Mouse (Mus musculus) hindbrain, embryonic 16.5 days (tissue): ENCODE measurements at regions not wholly inside any gene's neighbourhood (a gene's known extent, or its start where the extent isn't known, plus 50 kb on each side); places are given as distances from the start of the nearest gene placed in this dataset.

Experiments used
- ATAC-seq: fragments of 200-750 bp; cut with Nextera tagmentation; 2 replicates; pipeline ENCODE4 v1.8.0; 2017; ENCODE audit warnings: moderate TSS enrichment, moderate library complexity
- H3K27ac ChIP-seq: fragments of 300-500 bp; sonication (generic); 2 replicates; pipeline ENCODE4 v1.5.1; 2014; ENCODE audit warnings: low read depth, mild to moderate bottlenecking, control low read depth, low read length, moderate library complexity
- H3K27me3 ChIP-seq: fragments of 300-500 bp; sonication (generic); replicated peaks from 2 replicates; pipeline ENCODE4 v1.6.1; 2014; ENCODE audit warnings: low read length; ENCODE audit not compliant: control insufficient read depth, insufficient read depth
- H3K36me3 ChIP-seq: fragments of 300-500 bp; sonication (generic); 2 replicates; pipeline ENCODE4 v1.6.1; 2014; ENCODE audit warnings: mild to moderate bottlenecking, low read length, moderate library complexity, mixed read lengths; ENCODE audit not compliant: control insufficient read depth, insufficient read depth
- H3K4me1 ChIP-seq: fragments of 300-500 bp; sonication (generic); 2 replicates; pipeline ENCODE4 v1.6.1; 2014; ENCODE audit warnings: low read depth, low read length; ENCODE audit not compliant: control insufficient read depth, insufficient read depth
- H3K4me2 ChIP-seq: fragments of 300-500 bp; sonication (generic); 2 replicates; pipeline ENCODE4 v1.6.1; 2014; ENCODE audit warnings: mild to moderate bottlenecking, low read length, control low read depth, moderate library complexity
- H3K4me3 ChIP-seq: fragments of 300-500 bp; sonication (generic); 2 replicates; pipeline ENCODE4 v1.5.1; 2014; ENCODE audit warnings: mild to moderate bottlenecking, low read length, control low read depth, moderate library complexity
- H3K9ac ChIP-seq: fragments of 300-500 bp; sonication (generic); 2 replicates; pipeline ENCODE4 v1.6.1; 2014; ENCODE audit warnings: low read depth, mild to moderate bottlenecking, control low read depth, low read length, moderate library complexity
- H3K9me3 ChIP-seq: fragments of 300-500 bp; sonication (generic); 2 replicates; pipeline ENCODE4 v1.6.1; 2014; ENCODE audit warnings: mild to moderate bottlenecking, low read length, moderate library complexity; ENCODE audit not compliant: control insufficient read depth
- WGBS: fragments of 180-500 bp; shearing (Covaris S2); extraction: QIAGEN DNeasy Blood & Tissue Kit; methylation state at CpG from one replicate; pipeline ENCODE4 v1.1.7; 2014; 5-methylcytosine and 5-hydroxymethylcytosine counted together

GRCm38 (mm10) chr11:43091046-43091445 is 55.5 kb downstream of the Gm9972 start:
- Histone ChIP-seq H3K4me1 (no peaks in the 10 kb centered on the region), H3K4me2 (no peak overlapping the region), H3K9ac (no peak overlapping the region), H3K27me3 (no peaks in the 10 kb centered on the region), H3K27ac (no peak overlapping the region), H3K9me3 (no peaks in the 10 kb centered on the region), H3K4me3 (no peak overlapping the region), H3K36me3 (no peaks in the 10 kb centered on the region)
- 78% methylated on average over 5 of the region's 5 CpGs for WGBS
- no peak for ATAC-seq

- ATAC-seq, result no peak
- Histone ChIP-seq H3K4me2 (no peak overlapping the region), H3K27ac (no peak overlapping the region), H3K36me3 (no peaks in the 10 kb centered on the region), H3K9ac (no peak overlapping the region), H3K27me3 (no peaks in the 10 kb centered on the region), H3K9me3 (no peaks in the 10 kb centered on the region), H3K4me3 (no peak overlapping the region), H3K4me1 (no peaks in the 10 kb centered on the region)
- 67% methylated on average over 14 of the region's 14 CpGs for WGBS
Observed at GRCm38 (mm10) chr11:43092126-43092920, 56.8 kb downstream of the Gm9972 start.

- Histone ChIP-seq H3K4me3 (no peak overlapping the region), H3K4me2 (no peak overlapping the region), H3K27me3 (no peaks in the 10 kb centered on the region), H3K36me3 (no peaks in the 10 kb centered on the region), H3K9me3 (no peaks in the 10 kb centered on the region), H3K27ac (no peak overlapping the region), H3K4me1 (no peaks in the 10 kb centered on the region), H3K9ac (no peak overlapping the region)
- 79% methylated on average over 5 of the region's 5 CpGs for WGBS
- ATAC-seq, result no peak
Observed at GRCm38 (mm10) chr11:43092980-43093379, 56.7 kb upstream of the Atp10b start.

GRCm38 (mm10) chr11:43096003-43096402 is 53.7 kb upstream of the Atp10b start:
- Histone ChIP-seq H3K4me2 (no peak overlapping the region), H3K4me1 (no peaks in the 10 kb centered on the region), H3K27me3 (no peaks in the 10 kb centered on the region), H3K9ac (no peak overlapping the region), H3K36me3 (no peaks in the 10 kb centered on the region), H3K27ac (no peak overlapping the region), H3K4me3 (no peak overlapping the region), H3K9me3 (no peaks in the 10 kb centered on the region)
- WGBS, result 70% methylated on average over 5 of the region's 5 CpGs
- no peak for ATAC-seq

DNA sequence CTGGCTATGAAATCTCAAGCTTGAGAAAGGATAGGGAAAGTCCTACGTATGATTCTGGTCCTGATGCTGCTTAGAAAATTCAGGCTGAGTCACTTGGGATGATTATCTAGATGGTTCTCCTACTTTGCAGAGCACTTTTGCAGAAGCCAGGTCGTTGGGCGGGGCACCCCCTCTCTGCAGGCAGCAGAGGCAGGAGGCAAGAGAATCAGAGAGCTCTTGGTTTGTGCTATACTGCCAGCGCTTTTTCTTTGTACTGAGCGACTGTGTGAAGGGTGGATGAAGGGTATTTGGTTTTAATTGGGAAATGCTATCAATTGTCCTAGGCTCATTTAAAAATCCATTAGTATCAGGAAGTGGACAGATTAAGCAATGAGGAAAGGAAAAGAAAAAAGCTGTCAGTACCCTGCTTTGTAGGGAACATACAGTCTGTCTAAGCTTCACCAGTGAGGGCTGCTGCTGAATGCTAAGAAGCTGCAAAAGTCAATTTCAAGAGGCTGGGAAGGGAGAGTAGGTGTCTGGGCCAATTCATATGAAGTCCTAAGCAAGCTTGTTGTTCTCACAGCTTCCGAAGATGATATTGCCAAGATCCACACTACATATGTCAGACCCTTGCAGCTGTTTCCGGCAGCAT is 50.8 kb upstream of the Atp10b start:
- Histone ChIP-seq H3K36me3 (no peaks in the 10 kb centered on the region), H3K27me3 (no peaks in the 10 kb centered on the region), H3K4me2 (no peak overlapping the region), H3K27ac (no peak overlapping the region), H3K9me3 (no peaks in the 10 kb centered on the region), H3K4me1 (no peaks in the 10 kb centered on the region), H3K4me3 (no peak overlapping the region), H3K9ac (no peak overlapping the region)
- 74% methylated on average over 7 of the region's 7 CpGs for WGBS
- peak; percentile 68 for ATAC-seq
